Mouse (Mus musculus): ENCODE data around the gene Ackr4. TPM values are rescaled to one million over a fixed set of nuclear protein-coding genes. Genes with fewer than 3 reads are reported as not detected.

Gene Ackr4
- total and polyA plus RNA-seq, 3 experiments = 0.33 TPM; not detected in 2

DNA sequence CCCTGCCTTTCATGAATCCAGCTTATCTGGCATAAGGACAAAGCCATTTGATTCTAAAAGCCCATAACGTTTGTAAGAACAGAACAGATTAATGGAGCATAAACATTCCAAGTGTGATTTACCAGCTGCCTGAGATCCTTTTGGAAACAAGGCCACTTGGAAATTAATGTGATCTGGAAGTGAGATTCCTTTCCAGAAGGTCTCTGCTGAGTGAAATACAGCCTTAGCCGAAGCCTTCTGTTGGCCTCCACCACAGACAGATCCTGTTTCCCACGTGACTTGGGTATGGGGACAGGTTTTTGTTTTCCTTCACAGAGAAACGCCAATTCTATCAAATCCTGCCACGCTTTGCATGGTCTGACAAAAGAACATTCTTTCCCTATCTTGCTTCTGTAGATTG, 3.1 kb downstream of the Ackr4 start:
- Histone ChIP-seq H3K4me3 (ENCODE audit: low read depth, low read length) (no peak overlapping the region), H3K36me3 (replicated peaks) (peaks cover 31% of the 10 kb centered on the region)
- ATAC-seq (ENCODE audit: extremely low read depth, insufficient number of reproducible peaks, low FRiP score, poor library complexity, severe bottlenecking) = no peak

DNA sequence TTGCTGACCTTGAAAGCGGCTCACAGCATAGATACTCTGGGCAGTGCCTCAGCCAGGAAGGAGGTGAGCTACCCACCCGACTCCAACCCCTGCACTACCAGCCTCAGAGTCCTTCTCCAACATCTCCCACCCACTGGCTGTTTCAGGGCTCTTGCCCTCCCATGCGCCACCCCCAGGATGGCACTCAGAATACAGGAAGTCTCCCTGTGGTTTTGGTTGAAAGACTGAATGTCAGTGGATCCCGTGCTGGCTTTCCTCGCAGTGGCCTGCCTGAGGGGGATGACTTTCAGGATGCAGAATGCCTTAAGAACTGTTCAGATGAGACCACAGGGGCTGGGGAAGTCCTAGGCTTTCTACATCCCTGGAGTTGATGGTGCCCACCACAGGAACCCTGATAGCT, 3.6 kb downstream of the Ackr4 start:
- no peak for TF ChIP-seq POLR2AphosphoS5 (IDR thresholded peaks at IDR 0.05; ENCODE audit: insufficient replicate concordance, low read depth, low read length)
- TF ChIP-seq GATA2 (IDR thresholded peaks at IDR 0.05; ENCODE audit: borderline replicate concordance, low read depth, low read length) = no peak
- no peak for TF ChIP-seq TAL1 (conservative IDR thresholded peaks at IDR 0.05; ENCODE audit: low read depth, low read length)
- no peak for TF ChIP-seq CTCF (IDR thresholded peaks at IDR 0.05; ENCODE audit: low read depth, low read length)
- Histone ChIP-seq H3K27me3 (ENCODE audit: insufficient read depth, low read length) (no peaks in the 10 kb centered on the region), H3K36me3 (replicated peaks) (peaks cover 32% of the 10 kb centered on the region), H3K4me3 (ENCODE audit: low read depth, low read length) (no peak overlapping the region), H3K9me3 (replicated peaks) (no peaks in the 10 kb centered on the region), H3K4me1 (ENCODE audit: insufficient read depth, low read depth, low read length) (no peaks in the 10 kb centered on the region)
- DNase-seq (ENCODE audit: low spot score) (no peak), ATAC-seq (ENCODE audit: extremely low read depth, insufficient number of reproducible peaks, low FRiP score, poor library complexity, severe bottlenecking) (no peak)

More for the DNA sequence above, 3.1 kb downstream of the Ackr4 start:
- Histone ChIP-seq H3K9me3 (replicated peaks) (no peaks in the 10 kb centered on the region), H3K4me1 (ENCODE audit: insufficient read depth, low read depth, low read length) (no peaks in the 10 kb centered on the region), H3K27me3 (ENCODE audit: insufficient read depth, low read length) (no peaks in the 10 kb centered on the region)
- no peak for DNase-seq (ENCODE audit: low spot score)
- no peak for TF ChIP-seq GATA1 (IDR thresholded peaks at IDR 0.05; ENCODE audit: borderline replicate concordance, low read length)
- no peak for TF ChIP-seq GATA2 (IDR thresholded peaks at IDR 0.05; ENCODE audit: borderline replicate concordance, low read depth, low read length)
- no peak for TF ChIP-seq POLR2AphosphoS5 (IDR thresholded peaks at IDR 0.05; ENCODE audit: insufficient replicate concordance, low read depth, low read length)
- TF ChIP-seq CTCF (IDR thresholded peaks at IDR 0.05; ENCODE audit: low read depth, low read length) = no peak

DNA sequence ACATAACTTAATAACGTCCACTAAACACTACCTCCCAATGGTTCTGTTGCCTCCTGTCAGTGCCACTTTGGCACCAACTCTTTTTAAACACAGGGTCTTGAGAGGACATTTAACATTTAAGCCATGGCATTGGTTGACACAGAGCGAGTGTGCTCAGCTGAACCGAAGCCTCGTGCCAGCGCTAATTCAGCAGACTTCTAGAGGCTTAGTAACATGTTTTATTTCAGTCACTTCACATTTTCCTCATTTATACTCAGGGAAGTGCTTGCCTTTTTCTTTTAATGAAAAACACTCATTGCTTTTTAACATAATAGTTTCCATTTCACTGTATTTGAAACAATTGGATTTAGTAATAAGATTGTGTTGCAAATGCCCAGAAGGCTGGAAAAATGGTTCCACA, 17.6 kb downstream of the Ackr4 start:
- TF ChIP-seq GATA1 (IDR thresholded peaks at IDR 0.05; ENCODE audit: borderline replicate concordance, low read length) = no peak
- TF ChIP-seq GATA2 (IDR thresholded peaks at IDR 0.05; ENCODE audit: borderline replicate concordance, low read depth, low read length) = no peak
- TF ChIP-seq POLR2AphosphoS5 (IDR thresholded peaks at IDR 0.05; ENCODE audit: insufficient replicate concordance, low read depth, low read length) = no peak
- no peak for TF ChIP-seq CTCF (IDR thresholded peaks at IDR 0.05; ENCODE audit: low read depth, low read length)
- Histone ChIP-seq H3K4me3 (ENCODE audit: low read depth, low read length) (no peak overlapping the region), H3K9me3 (replicated peaks) (no peaks in the 10 kb centered on the region), H3K36me3 (replicated peaks) (peaks cover 5% of the 10 kb centered on the region), H3K27me3 (ENCODE audit: insufficient read depth, low read length) (no peaks in the 10 kb centered on the region), H3K4me1 (ENCODE audit: insufficient read depth, low read depth, low read length) (no peaks in the 10 kb centered on the region)
- ATAC-seq (ENCODE audit: extremely low read depth, insufficient number of reproducible peaks, low FRiP score, poor library complexity, severe bottlenecking) (no peak), DNase-seq (ENCODE audit: low spot score) (no peak)

DNA sequence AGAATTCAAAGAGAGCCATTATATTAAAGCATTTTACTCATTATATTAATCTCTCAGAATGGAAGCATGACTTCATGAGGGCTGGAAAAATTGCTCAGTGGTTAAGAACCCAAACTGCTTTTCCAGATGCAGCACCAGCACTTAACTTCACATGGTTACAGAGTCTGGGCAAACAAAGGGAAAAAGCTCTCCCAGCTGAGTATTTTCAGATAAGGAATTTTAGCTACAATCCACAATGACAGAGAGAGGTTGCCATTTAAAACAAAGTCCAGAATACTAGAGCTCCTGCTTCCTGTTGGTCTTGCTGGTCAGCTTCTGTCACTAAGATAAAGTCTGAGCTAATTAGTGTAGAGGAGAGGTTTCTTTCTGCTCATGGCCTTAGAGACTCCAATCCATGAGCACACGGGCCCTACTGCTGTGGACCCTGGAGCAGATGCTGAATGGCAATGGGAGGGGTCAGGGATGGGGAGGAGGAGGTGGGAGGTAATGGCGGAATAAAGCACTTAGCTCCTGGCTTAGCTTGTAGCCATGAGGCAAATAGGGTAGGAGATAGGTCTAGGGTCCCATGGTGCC, 18.1 kb downstream of the Ackr4 start:
- no peaks in the 10 kb centered on the region for H3K27me3 ChIP-seq (ENCODE audit: insufficient read depth, low read length)
- no peak overlapping the region for H3K4me3 ChIP-seq (ENCODE audit: low read depth, low read length)
- no peaks in the 10 kb centered on the region for H3K4me1 ChIP-seq (ENCODE audit: insufficient read depth, low read depth, low read length)
- TF ChIP-seq POLR2AphosphoS5 (IDR thresholded peaks at IDR 0.05; ENCODE audit: insufficient replicate concordance, low read depth, low read length) = no peak
- TF ChIP-seq TAL1 (conservative IDR thresholded peaks at IDR 0.05; ENCODE audit: low read depth, low read length) = no peak
- TF ChIP-seq GATA2 (IDR thresholded peaks at IDR 0.05; ENCODE audit: borderline replicate concordance, low read depth, low read length) = no peak
- no peak for TF ChIP-seq CTCF (IDR thresholded peaks at IDR 0.05; ENCODE audit: low read depth, low read length)
- no peak for TF ChIP-seq GATA1 (IDR thresholded peaks at IDR 0.05; ENCODE audit: borderline replicate concordance, low read length)
- peaks cover 3% of the 10 kb centered on the region for H3K36me3 ChIP-seq (replicated peaks)
- H3K9me3 ChIP-seq (replicated peaks) = no peaks in the 10 kb centered on the region
- ATAC-seq (ENCODE audit: extremely low read depth, insufficient number of reproducible peaks, low FRiP score, poor library complexity, severe bottlenecking) (no peak), DNase-seq (ENCODE audit: low spot score) (no peak)

DNA sequence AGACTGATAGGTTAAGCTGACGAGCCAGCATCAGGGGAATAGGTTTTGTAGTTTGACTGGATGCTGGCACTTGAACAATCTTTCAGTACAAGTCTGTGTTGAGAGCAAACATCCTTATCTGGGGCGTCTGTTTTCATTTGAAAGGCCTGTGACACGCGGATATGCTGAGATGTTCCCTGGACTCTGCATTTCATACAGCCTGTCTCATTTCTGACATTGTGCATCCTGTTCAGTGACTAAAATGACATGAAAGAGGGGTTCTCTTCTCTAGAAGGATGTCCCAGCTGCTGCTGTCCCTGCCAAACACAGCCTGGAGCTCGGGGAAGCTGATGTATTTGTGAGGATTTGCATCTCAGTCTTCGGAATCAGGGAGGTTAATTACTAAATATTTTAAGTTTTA, 19.3 kb downstream of the Ackr4 start:
- TF ChIP-seq GATA2 (IDR thresholded peaks at IDR 0.05; ENCODE audit: borderline replicate concordance, low read depth, low read length) (no peak), POLR2AphosphoS5 (IDR thresholded peaks at IDR 0.05; ENCODE audit: insufficient replicate concordance, low read depth, low read length) (no peak), CTCF (IDR thresholded peaks at IDR 0.05; ENCODE audit: low read depth, low read length) (no peak), TAL1 (conservative IDR thresholded peaks at IDR 0.05; ENCODE audit: low read depth, low read length) (no peak), GATA1 (IDR thresholded peaks at IDR 0.05; ENCODE audit: borderline replicate concordance, low read length) (no peak)
- H3K4me1 ChIP-seq (ENCODE audit: insufficient read depth, low read depth, low read length) = no peaks in the 10 kb centered on the region
- ATAC-seq (ENCODE audit: extremely low read depth, insufficient number of reproducible peaks, low FRiP score, poor library complexity, severe bottlenecking) = no peak
- no peaks in the 10 kb centered on the region for H3K9me3 ChIP-seq (replicated peaks)
- H3K4me3 ChIP-seq (ENCODE audit: low read depth, low read length) = no peak overlapping the region
- H3K36me3 ChIP-seq (replicated peaks) = no peaks in the 10 kb centered on the region
- no peak for DNase-seq (ENCODE audit: low spot score)
- no peaks in the 10 kb centered on the region for H3K27me3 ChIP-seq (ENCODE audit: insufficient read depth, low read length)

DNA sequence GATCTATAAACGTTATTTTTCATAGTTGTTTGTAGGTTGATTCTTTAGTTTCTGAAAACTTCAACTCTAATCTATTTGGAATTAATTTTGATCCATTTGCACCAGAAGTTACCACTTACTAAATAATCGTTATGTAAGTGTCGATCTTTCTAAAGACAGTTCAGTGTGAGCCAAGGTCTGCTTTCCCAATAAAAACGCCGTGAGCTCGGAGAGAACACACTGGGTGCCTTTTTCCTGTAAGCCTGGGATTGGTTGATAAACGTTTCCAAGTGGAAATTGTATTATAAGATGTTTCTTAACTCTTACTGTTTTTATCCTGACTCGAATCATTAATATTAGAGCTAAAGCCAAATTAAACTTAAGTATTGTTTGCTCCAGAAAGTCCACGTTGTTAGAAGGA, 19.8 kb downstream of the Ackr4 start:
- Histone ChIP-seq H3K27me3 (ENCODE audit: insufficient read depth, low read length) (no peaks in the 10 kb centered on the region), H3K36me3 (replicated peaks) (no peaks in the 10 kb centered on the region), H3K4me3 (ENCODE audit: low read depth, low read length) (no peak overlapping the region), H3K9me3 (replicated peaks) (no peaks in the 10 kb centered on the region), H3K4me1 (ENCODE audit: insufficient read depth, low read depth, low read length) (no peaks in the 10 kb centered on the region)
- DNase-seq (ENCODE audit: low spot score) = no peak
- no peak for ATAC-seq (ENCODE audit: extremely low read depth, insufficient number of reproducible peaks, low FRiP score, poor library complexity, severe bottlenecking)
- no peak for TF ChIP-seq GATA1 (IDR thresholded peaks at IDR 0.05; ENCODE audit: borderline replicate concordance, low read length)
- TF ChIP-seq CTCF (IDR thresholded peaks at IDR 0.05; ENCODE audit: low read depth, low read length) = no peak
- TF ChIP-seq POLR2AphosphoS5 (IDR thresholded peaks at IDR 0.05; ENCODE audit: insufficient replicate concordance, low read depth, low read length) = no peak
- TF ChIP-seq TAL1 (conservative IDR thresholded peaks at IDR 0.05; ENCODE audit: low read depth, low read length) = no peak
- no peak for TF ChIP-seq GATA2 (IDR thresholded peaks at IDR 0.05; ENCODE audit: borderline replicate concordance, low read depth, low read length)
